Mouse (Mus musculus) heart, embryonic 11.5 days (tissue): Measurements from ENCODE around the gene Senp2. TPM values are rescaled to one million over a fixed set of nuclear protein-coding genes. Genes with fewer than 3 reads are reported as not detected.

Experiments used
- ATAC-seq: fragments of 200-750 bp; cut with Nextera tagmentation; replicated peaks from 2 replicates; pipeline ENCODE4 v1.8.0; 2017; ENCODE audit warnings: moderate library complexity; ENCODE audit not compliant: insufficient number of reproducible peaks, low FRiP score, low TSS enrichment
- H3K27ac ChIP-seq: fragments of 300-500 bp; sonication (generic); 2 replicates; pipeline ENCODE4 v1.5.1; 2014; ENCODE audit warnings: mild to moderate bottlenecking, low read depth, low read length
- H3K27me3 ChIP-seq: fragments of 300-500 bp; sonication (generic); 2 replicates; pipeline ENCODE4 v1.6.1; 2014; ENCODE audit warnings: mild to moderate bottlenecking, low read length, mixed read lengths; ENCODE audit not compliant: control insufficient read depth, insufficient read depth
- H3K36me3 ChIP-seq: fragments of 300-500 bp; sonication (generic); 2 replicates; pipeline ENCODE4 v1.6.1; 2014; ENCODE audit warnings: mild to moderate bottlenecking, low read length, moderate library complexity, mixed read lengths; ENCODE audit not compliant: control insufficient read depth, insufficient read depth
- H3K4me1 ChIP-seq: fragments of 300-500 bp; sonication (generic); 2 replicates; pipeline ENCODE4 v1.6.1; 2014; ENCODE audit warnings: low read length; ENCODE audit not compliant: control insufficient read depth, insufficient read depth
- H3K4me2 ChIP-seq: fragments of 300-500 bp; sonication (generic); 2 replicates; pipeline ENCODE4 v1.6.1; 2014; ENCODE audit warnings: mild to moderate bottlenecking, moderate library complexity
- H3K4me3 ChIP-seq: fragments of 300-500 bp; sonication (generic); 2 replicates; pipeline ENCODE4 v1.5.1; 2014; ENCODE audit warnings: low read depth, low read length
- H3K9ac ChIP-seq: fragments of 300-500 bp; sonication (generic); 2 replicates; pipeline ENCODE4 v1.6.1; 2014; ENCODE audit warnings: mild to moderate bottlenecking, low read depth, low read length, moderate library complexity
- H3K9me3 ChIP-seq: fragments of 300-500 bp; sonication (generic); replicated peaks from 2 replicates; pipeline ENCODE4 v1.6.1; 2016; ENCODE audit warnings: low read length; ENCODE audit not compliant: control insufficient read depth
- WGBS: fragments of 180-500 bp; shearing (Covaris S2); extraction: QIAGEN DNeasy Blood & Tissue Kit; methylation state at CpG from one replicate; pipeline ENCODE4 v1.1.7; 2014; ENCODE audit not compliant: insufficient replicate concordance; 5-methylcytosine and 5-hydroxymethylcytosine counted together
- polyA plus RNA-seq: library from polyadenylated mRNA; unstranded; fragments of >200 nt; fragmentation: Nextera tagmentation; extraction: Ambion mirVana; gene quantifications from 2 replicates; pipeline ENCODE4 v1.2.1, GENCODE M21; 2014

Gene Senp2
- polyA plus RNA-seq, 1 experiment from 2014 or later: 39.7 TPM

DNA sequence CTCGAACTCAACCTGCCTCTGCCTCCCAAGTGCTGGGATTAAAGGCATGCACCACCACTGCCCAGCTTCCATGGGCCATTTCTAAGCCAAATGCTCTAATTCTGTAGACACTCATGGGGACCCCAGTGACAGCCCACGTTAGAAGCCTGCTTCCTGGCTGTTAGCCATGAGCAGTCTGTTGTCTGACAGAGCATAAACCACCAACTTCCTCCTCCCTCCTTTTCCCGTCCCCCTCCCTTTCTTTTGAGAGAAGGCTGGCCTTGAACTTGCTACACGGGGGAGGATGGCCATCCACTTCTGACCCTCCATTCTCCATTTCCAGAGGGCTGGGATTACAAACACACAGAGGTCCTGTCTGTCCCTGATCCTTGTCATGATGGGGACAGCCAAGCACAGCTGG is 53.0 kb downstream of the Senp2 start:
- no peaks in the 10 kb centered on the region for H3K9me3 ChIP-seq
- H3K36me3 ChIP-seq: peaks cover 47% of the 10 kb centered on the region
- no peak for ATAC-seq
- H3K9ac ChIP-seq: no peak overlapping the region
- H3K27ac ChIP-seq: no peak overlapping the region
- H3K4me1 ChIP-seq: no peaks in the 10 kb centered on the region
- 78% methylated on average over 4 of the region's 4 CpGs for WGBS
- no peak overlapping the region for H3K4me2 ChIP-seq
- no peak overlapping the region for H3K4me3 ChIP-seq
- H3K27me3 ChIP-seq: no peaks in the 10 kb centered on the region

DNA sequence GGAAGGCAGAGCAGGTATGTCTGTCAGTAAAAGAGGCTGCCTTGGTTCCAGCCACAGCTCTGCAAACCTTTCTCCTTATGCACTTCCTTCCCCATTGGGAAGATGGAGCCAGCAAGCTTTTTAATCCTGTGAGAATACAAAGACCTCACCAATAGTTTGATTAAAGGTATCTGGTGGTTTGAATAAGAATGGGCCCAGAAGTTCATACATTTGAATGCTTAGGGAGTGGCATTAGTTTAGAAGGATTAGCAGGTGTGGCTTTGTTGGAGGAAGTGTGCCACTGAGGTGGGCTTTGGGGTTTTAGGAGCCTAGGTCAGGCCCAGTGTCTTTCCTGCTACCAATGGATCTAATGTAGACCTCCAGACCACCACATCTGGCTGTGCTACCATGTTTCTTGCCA is 56.3 kb downstream of the Senp2 start:
- Histone ChIP-seq H3K36me3 (peaks cover 55% of the 10 kb centered on the region), H3K9ac (no peak overlapping the region), H3K4me2 (no peak overlapping the region), H3K9me3 (no peaks in the 10 kb centered on the region), H3K4me3 (no peak overlapping the region), H3K27me3 (no peaks in the 10 kb centered on the region), H3K27ac (no peak overlapping the region), H3K4me1 (no peaks in the 10 kb centered on the region)
- ATAC-seq: no peak

DNA sequence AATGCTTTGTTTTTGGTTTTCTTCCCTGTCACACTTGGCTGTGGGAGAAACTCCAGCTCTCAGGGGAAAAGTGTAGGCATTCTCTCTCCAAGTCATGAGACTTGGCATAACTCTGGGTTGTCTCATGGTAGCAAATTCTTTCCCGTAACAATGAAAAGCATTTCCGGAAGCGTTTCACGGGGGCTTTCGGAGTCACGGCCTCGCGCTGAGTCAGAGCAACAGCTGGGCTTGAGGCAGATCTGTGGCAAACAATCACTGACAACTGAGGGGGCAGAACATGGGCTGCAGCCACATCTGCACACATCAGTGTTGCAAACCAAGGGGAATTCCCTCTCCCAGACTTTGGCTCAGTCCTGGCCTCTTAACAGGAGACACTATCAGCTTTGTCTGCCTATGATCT is 58.1 kb downstream of the Senp2 start:
- H3K27ac ChIP-seq: no peak overlapping the region

DNA sequence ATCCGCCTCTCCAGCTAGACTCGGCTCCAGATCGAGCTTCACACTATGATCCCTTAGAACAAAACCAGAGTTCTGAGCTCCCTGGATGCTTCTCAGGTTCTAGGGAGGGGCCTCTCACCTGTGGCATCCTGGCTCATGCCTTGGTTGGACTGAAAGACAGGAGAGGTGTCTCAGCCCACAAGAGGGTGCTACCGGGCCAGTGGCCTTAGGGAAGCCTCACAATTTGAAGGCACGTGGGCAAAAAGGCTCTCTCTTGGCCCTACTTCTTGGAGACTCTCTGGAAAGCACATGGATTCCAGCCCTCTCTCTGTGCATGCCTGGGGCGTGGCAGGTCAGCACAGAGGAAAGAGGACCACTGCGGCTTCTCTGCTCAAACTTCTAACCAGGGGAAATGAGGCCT is 62.1 kb downstream of the Senp2 start:
- Histone ChIP-seq H3K27ac (no peak overlapping the region), H3K9ac (no peak overlapping the region), H3K9me3 (no peaks in the 10 kb centered on the region), H3K4me3 (no peak overlapping the region), H3K4me2 (no peak overlapping the region), H3K36me3 (peaks cover 29% of the 10 kb centered on the region), H3K4me1 (0 out of 2 replicates have a peak, but pooled peaks cover 4% of the 10 kb centered on the region), H3K27me3 (no peaks in the 10 kb centered on the region)
- no peak for ATAC-seq
- 78% methylated on average over 7 of the region's 7 CpGs for WGBS

More for the DNA sequence above, 58.1 kb downstream of the Senp2 start:
- Histone ChIP-seq H3K36me3 (peaks cover 37% of the 10 kb centered on the region), H3K27me3 (no peaks in the 10 kb centered on the region), H3K9me3 (no peaks in the 10 kb centered on the region), H3K4me2 (no peak overlapping the region), H3K4me3 (no peak overlapping the region), H3K9ac (no peak overlapping the region), H3K4me1 (no peaks in the 10 kb centered on the region)
- WGBS: 89% methylated on average over 8 of the region's 8 CpGs
- ATAC-seq: no peak

DNA sequence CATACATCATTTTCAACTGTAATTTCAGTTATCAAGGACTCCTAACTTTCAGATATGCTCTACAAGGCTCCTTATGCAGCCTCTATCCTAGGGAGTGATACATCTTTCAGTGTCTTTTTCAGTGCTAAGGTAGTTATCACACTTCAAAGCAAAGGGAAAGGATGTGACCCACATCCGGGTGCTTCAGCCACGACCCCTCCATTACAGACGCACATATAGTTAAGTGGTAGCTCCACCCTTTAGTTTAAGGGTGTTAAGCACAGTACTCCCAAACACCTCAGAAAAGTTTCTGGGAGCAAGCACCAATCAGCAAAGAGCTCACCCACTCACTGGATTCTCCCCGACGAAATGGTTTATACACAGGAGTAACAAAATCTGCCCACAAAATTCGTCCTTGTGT is 65.8 kb downstream of the Senp2 start:
- no peak overlapping the region for H3K4me2 ChIP-seq
- ATAC-seq: no peak
- no peak overlapping the region for H3K4me3 ChIP-seq
- no peak overlapping the region for H3K9ac ChIP-seq
- H3K27me3 ChIP-seq: no peaks in the 10 kb centered on the region
- peaks cover 20% of the 10 kb centered on the region for H3K36me3 ChIP-seq
- 0 out of 2 replicates have a peak, but pooled peaks cover 4% of the 10 kb centered on the region for H3K4me1 ChIP-seq
- WGBS: 77% methylated on average over 6 of the region's 6 CpGs
- no peak overlapping the region for H3K27ac ChIP-seq
- H3K9me3 ChIP-seq: no peaks in the 10 kb centered on the region

DNA sequence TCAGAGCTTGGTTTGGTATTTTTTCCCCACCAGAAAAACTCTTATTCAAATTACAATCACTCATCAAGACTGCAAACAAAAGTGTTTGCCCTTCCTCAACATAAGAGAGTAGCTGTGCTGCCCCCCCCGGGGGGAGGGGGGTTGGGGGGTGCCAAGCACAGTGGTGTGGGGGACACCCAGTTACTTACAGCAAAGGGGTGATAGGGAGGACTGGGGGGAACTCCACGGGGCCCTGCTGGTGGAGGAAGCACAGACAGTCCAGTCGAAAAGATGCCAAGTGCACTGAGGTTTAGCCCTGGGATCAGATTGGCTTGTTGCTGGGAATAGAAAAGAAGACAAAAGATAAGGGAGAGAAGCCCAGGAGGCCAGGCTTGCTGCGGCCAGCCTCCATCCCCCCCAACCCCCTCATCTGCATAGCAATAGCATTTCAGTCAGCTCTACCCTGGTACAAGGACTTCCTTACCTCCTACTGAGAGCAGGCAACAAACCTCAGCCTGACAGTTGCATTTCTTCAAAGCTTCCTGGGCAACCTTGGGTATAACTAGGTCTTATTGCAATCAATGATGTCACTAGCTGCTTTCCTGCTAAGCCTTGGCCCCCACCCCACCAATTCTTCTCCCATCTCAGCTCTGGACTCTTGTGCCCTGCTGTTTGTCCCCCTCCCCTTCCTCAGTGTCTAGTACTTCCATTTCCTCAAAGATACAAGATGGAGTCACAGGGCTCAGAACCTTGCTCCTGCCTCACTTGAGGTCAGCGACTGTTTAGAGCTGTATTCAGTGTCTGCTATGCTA is 66.7 kb downstream of the Senp2 start:
- ATAC-seq: no peak

DNA sequence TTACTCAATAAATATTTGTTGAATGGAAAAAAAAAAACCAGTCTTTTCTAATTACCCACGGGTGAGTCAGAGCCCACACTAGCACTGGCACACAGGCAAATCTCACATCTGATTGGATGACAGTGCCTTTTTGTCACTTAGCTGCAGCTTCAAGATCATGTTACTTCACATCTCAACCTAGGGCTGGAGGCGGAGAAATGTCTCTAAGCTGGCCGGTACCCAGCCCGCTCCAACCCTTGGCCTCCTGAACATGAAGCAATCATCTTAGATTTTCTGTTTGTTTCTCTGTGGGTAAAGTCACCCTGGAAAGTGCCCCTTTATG is 67.3 kb downstream of the Senp2 start:
- no peak overlapping the region for H3K4me3 ChIP-seq
- H3K9me3 ChIP-seq: no peaks in the 10 kb centered on the region
- 0 out of 2 replicates have a peak, but pooled peaks cover 4% of the 10 kb centered on the region for H3K4me1 ChIP-seq
- ATAC-seq: no peak
- H3K4me2 ChIP-seq: no peak overlapping the region
- peaks cover 23% of the 10 kb centered on the region for H3K36me3 ChIP-seq
- H3K27ac ChIP-seq: no peak overlapping the region
- H3K9ac ChIP-seq: no peak overlapping the region
- 53% methylated on average over 4 of the region's 4 CpGs for WGBS
- no peaks in the 10 kb centered on the region for H3K27me3 ChIP-seq

More for the DNA sequence above, 66.7 kb downstream of the Senp2 start:
- Histone ChIP-seq H3K4me3 (no peak overlapping the region), H3K4me1 (0 out of 2 replicates have a peak, but pooled peaks cover 4% of the 10 kb centered on the region), H3K9me3 (no peaks in the 10 kb centered on the region), H3K27ac (no peak overlapping the region), H3K9ac (no peak overlapping the region), H3K4me2 (no peak overlapping the region), H3K27me3 (no peaks in the 10 kb centered on the region), H3K36me3 (peaks cover 21% of the 10 kb centered on the region)
- WGBS: 26% methylated on average over 5 of the region's 5 CpGs

DNA sequence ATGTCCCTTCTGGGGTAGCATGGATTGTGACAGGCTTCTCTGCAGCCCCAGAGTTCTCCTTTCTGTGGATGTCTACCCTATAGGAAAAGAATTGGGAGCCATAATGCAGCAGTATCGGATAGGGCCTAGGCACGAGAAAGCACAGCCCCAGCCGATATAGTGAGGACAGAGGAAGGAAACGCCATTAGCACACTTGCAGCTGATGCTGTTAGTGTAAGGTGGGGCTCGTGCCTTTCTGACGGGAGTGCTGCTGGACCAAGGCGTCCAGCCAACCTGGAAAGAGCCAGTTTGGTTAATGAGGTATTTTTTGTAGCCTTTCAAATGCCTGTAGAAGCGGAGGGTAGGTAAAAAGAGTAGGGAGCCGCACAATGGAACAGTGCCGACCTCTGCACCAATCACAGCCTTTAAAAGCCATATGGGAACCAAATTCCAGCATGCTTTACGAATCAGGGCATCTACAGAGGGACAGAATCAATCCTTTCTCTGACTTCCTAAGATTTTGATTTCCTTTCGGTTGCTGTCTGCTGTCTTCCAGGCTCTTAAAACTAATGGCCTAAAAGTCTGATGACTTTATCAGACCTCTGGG is 70.9 kb downstream of the Senp2 start:
- no peak for ATAC-seq
- 0 out of 2 replicates have a peak, but pooled peaks cover 4% of the 10 kb centered on the region for H3K4me1 ChIP-seq
- no peaks in the 10 kb centered on the region for H3K27me3 ChIP-seq
- WGBS: 84% methylated on average over 12 of the region's 12 CpGs
- H3K4me2 ChIP-seq: no peak overlapping the region
- H3K9me3 ChIP-seq: no peaks in the 10 kb centered on the region
- H3K36me3 ChIP-seq: peaks cover 26% of the 10 kb centered on the region
- no peak overlapping the region for H3K9ac ChIP-seq
- H3K4me3 ChIP-seq: no peak overlapping the region
- no peak overlapping the region for H3K27ac ChIP-seq

DNA sequence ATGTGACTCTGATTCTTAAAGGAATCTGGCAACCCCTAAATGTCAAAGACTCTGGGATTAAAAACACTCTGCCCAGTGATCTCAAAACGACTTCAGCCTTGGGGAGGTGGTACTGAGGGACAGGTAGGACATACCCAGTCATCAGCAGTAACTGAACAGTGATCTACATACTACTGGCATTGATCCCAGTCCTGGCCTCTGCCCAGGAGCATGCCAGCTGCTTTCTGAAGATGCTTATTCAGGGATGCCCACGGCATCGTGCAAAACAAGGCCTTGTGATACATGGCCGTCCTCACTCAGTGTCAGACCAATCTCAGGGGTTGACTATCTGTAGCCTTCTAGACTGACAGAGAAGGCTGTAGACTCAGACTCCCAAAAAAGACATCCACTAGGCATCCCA is 76.1 kb downstream of the Senp2 start:
- no peaks in the 10 kb centered on the region for H3K4me1 ChIP-seq
- H3K27me3 ChIP-seq: no peaks in the 10 kb centered on the region
- no peak overlapping the region for H3K27ac ChIP-seq
- peaks cover 25% of the 10 kb centered on the region; the same call in 1 of the 2 replicates for H3K36me3 ChIP-seq
- 85% methylated on average over 4 of the region's 4 CpGs for WGBS
- no peak for ATAC-seq
- H3K9ac ChIP-seq: no peak overlapping the region
- no peak overlapping the region for H3K4me3 ChIP-seq
- H3K9me3 ChIP-seq: no peaks in the 10 kb centered on the region
- no peak overlapping the region for H3K4me2 ChIP-seq
